Mouse (Mus musculus) hindbrain, embryonic 16.5 days (tissue): ENCODE data around the gene B020004J07Rik. TPM values are rescaled to one million over a fixed set of nuclear protein-coding genes. Genes with fewer than 3 reads are reported as not detected.
"Not testable (repeated sequence)": the region's sequence is repeated elsewhere in the genome, so short reads cannot be mapped to it uniquely, and the experiment has no call there.

Source experiments
- ATAC-seq: fragments of 200-750 bp; cut with Nextera tagmentation; 2 replicates; pipeline ENCODE4 v1.8.0; 2017; ENCODE audit warnings: moderate TSS enrichment, moderate library complexity
- H3K27ac ChIP-seq: fragments of 300-500 bp; sonication (generic); 2 replicates; pipeline ENCODE4 v1.5.1; 2014; ENCODE audit warnings: low read depth, mild to moderate bottlenecking, control low read depth, low read length, moderate library complexity
- H3K27me3 ChIP-seq: fragments of 300-500 bp; sonication (generic); replicated peaks from 2 replicates; pipeline ENCODE4 v1.6.1; 2014; ENCODE audit warnings: low read length; ENCODE audit not compliant: control insufficient read depth, insufficient read depth
- H3K36me3 ChIP-seq: fragments of 300-500 bp; sonication (generic); 2 replicates; pipeline ENCODE4 v1.6.1; 2014; ENCODE audit warnings: mild to moderate bottlenecking, low read length, moderate library complexity, mixed read lengths; ENCODE audit not compliant: control insufficient read depth, insufficient read depth
- H3K4me1 ChIP-seq: fragments of 300-500 bp; sonication (generic); 2 replicates; pipeline ENCODE4 v1.6.1; 2014; ENCODE audit warnings: low read depth, low read length; ENCODE audit not compliant: control insufficient read depth, insufficient read depth
- H3K4me2 ChIP-seq: fragments of 300-500 bp; sonication (generic); 2 replicates; pipeline ENCODE4 v1.6.1; 2014; ENCODE audit warnings: mild to moderate bottlenecking, low read length, control low read depth, moderate library complexity
- H3K4me3 ChIP-seq: fragments of 300-500 bp; sonication (generic); 2 replicates; pipeline ENCODE4 v1.5.1; 2014; ENCODE audit warnings: mild to moderate bottlenecking, low read length, control low read depth, moderate library complexity
- H3K9ac ChIP-seq: fragments of 300-500 bp; sonication (generic); 2 replicates; pipeline ENCODE4 v1.6.1; 2014; ENCODE audit warnings: low read depth, mild to moderate bottlenecking, control low read depth, low read length, moderate library complexity
- H3K9me3 ChIP-seq: fragments of 300-500 bp; sonication (generic); 2 replicates; pipeline ENCODE4 v1.6.1; 2014; ENCODE audit warnings: mild to moderate bottlenecking, low read length, moderate library complexity; ENCODE audit not compliant: control insufficient read depth
- WGBS: fragments of 180-500 bp; shearing (Covaris S2); extraction: QIAGEN DNeasy Blood & Tissue Kit; methylation state at CpG from one replicate; pipeline ENCODE4 v1.1.7; 2014; 5-methylcytosine and 5-hydroxymethylcytosine counted together
- polyA plus RNA-seq: library from polyadenylated mRNA; unstranded; fragments of >200 nt; fragmentation: Nextera tagmentation; extraction: Ambion mirVana; gene quantifications from 2 replicates; pipeline ENCODE4 v1.2.1, GENCODE M21; 2015

Gene B020004J07Rik
- not detected in 2 replicates for polyA plus RNA-seq

DNA sequence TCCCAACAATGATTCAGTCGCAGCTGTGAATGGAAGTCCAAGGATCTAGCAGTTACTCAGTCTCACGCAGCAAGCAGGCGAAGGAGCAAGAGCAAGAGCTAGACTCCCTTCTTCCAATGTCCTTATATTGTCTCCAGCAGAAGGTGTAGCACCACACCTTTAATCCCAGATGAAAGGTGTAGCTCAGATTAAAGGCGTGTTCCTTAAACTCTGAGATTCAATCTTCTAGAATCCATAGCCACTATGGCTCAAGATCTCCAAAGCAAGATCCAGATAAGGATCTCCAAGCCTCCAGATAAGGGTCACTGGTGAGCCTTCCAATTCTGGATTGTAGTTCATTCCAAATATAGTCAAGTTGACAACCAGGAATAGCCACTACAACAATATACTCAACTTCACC lies at the start of gene B020004J07Rik:
Gene B020004J07Rik (minus strand): TSS at position 101 of the 400 bp plus-strand sequence.
- H3K9ac ChIP-seq, ATAC-seq, H3K4me3 ChIP-seq, H3K27ac ChIP-seq, H3K4me2 ChIP-seq, H3K9me3 ChIP-seq, H3K36me3 ChIP-seq, H3K27me3 ChIP-seq, H3K4me1 ChIP-seq: not testable (repeated sequence)
- 89% methylated on average over 3 of the region's 4 CpGs for WGBS

DNA sequence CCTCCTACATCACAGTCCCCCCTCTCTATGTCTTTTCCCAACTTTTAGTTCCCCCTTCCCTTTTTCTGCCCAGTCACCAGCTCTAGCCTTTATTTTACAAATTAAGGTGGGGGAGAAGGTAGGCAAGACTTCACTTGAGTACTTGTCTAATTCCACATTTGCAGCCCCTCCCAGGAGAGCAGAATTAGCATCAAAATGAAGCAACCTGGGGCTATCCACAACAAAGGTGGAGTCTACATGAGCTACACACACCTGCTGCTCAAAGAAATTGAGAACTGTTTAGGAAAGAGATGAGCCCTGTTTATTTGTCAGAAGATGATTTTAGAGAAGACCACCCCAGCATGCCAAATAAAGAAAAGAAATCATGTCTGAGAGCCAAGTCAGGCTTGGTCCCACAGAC lies 45.6 kb upstream of the B020004J07Rik start:
- Histone ChIP-seq H3K4me3 (no peak overlapping the region), H3K9me3 (no peaks in the 10 kb centered on the region), H3K4me2 (no peak overlapping the region), H3K27ac (no peak overlapping the region), H3K36me3 (no peaks in the 10 kb centered on the region), H3K27me3 (no peaks in the 10 kb centered on the region), H3K4me1 (no peaks in the 10 kb centered on the region), H3K9ac (no peak overlapping the region)
- ATAC-seq = no peak

DNA sequence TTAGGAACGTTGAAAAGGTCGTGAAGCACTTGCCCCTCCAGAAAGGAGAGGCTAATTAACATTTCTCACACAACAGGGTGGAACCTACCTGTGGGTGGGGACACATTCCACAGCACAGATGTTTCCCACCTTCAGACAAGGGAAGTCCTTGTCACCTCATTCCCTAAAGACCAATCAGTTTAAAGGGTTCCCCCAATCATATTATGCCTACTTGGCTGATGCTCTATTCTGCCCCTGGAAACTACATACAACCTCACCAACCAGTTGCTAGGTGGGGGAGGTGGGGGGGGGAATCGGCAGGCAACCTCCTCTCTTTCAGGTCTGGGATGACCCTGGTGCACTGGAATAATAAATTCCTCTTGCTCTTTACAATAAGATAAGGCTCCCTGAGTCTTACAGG lies 39.8 kb upstream of the B020004J07Rik start:
- WGBS = 51% methylated on average over 3 of the region's 3 CpGs
- Histone ChIP-seq H3K9me3 (no peaks in the 10 kb centered on the region), H3K4me1 (no peaks in the 10 kb centered on the region), H3K27ac (no peak overlapping the region), H3K4me2 (no peak overlapping the region), H3K4me3 (no peak overlapping the region), H3K36me3 (no peaks in the 10 kb centered on the region), H3K27me3 (no peaks in the 10 kb centered on the region), H3K9ac (no peak overlapping the region)
- ATAC-seq = no peak

DNA sequence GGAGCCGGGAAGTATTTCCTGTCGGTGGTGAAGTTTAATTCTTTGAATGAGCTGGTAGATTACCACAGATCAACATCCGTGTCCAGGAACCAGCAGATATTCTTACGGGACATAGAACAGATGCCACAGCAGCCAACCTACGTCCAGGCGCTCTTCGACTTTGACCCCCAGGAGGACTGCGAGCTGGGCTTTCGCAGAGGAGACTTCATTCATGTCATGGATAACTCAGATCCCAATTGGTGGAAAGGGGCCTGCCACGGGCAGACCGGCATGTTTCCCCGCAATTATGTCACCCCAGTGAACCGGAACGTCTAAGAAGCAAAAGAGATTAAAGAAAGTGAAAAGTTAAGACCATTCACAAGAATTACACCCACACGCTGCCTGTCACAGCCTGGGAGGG lies 31.9 kb upstream of the B020004J07Rik start:
- ATAC-seq = not testable (repeated sequence)
- WGBS = 87% methylated on average over 15 of the region's 15 CpGs

DNA sequence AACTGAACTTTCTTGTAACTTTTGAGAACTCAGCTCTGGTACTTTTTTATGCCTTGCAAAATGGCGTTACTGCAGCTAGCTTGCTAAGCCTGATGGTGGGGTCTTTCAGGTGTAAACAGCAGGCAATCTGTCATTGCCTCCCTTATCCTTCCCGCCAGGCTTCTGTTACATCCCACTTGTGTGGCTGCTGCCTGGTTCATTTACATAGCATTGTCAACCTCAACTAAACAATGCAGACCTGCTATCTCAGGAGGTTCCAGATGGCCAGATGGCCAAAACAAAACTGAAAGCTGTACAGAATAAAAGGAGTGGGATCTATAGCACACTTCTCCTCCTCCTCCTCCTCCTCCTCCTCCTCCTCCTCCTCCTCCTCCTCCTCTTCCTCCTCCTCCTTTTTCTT lies 28.2 kb upstream of the B020004J07Rik start:
- H3K9ac ChIP-seq, H3K4me1 ChIP-seq, H3K9me3 ChIP-seq, H3K4me2 ChIP-seq, ATAC-seq, H3K27me3 ChIP-seq, H3K4me3 ChIP-seq, H3K27ac ChIP-seq, H3K36me3 ChIP-seq: not testable (repeated sequence)
- WGBS = 48% methylated on average over 2 of the region's 2 CpGs

More for the DNA sequence above, 31.9 kb upstream of the B020004J07Rik start:
- not testable (repeated sequence) for H3K36me3 ChIP-seq, H3K9ac ChIP-seq, H3K4me3 ChIP-seq, H3K27ac ChIP-seq, H3K4me1 ChIP-seq, H3K9me3 ChIP-seq, H3K27me3 ChIP-seq, H3K4me2 ChIP-seq

DNA sequence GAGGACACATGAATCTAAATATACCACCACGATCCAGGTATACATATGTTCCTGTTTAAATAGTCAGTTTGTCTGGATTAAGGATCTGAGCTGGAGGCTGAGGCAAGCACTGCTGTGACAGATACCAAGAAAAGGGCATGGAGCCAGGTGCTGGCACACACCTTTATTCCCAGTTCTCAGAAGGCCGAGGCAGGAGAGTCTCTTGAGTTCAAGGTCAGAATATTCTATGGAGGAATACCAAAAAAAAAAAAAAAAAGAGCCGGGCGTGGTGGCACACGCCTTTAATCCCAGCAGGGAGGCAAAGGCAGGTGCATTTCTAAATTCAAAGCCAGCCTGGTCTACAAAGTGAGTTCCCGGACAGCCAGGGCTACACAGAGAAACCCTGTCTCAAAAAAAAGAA lies 18.5 kb upstream of the B020004J07Rik start:
- 94% methylated on average over 6 of the region's 6 CpGs for WGBS
- Histone ChIP-seq H3K36me3 (no peaks in the 10 kb centered on the region), H3K4me1 (no peaks in the 10 kb centered on the region), H3K9me3 (no peaks in the 10 kb centered on the region), H3K4me3 (no peak overlapping the region), H3K9ac (no peak overlapping the region), H3K4me2 (no peak overlapping the region), H3K27me3 (no peaks in the 10 kb centered on the region), H3K27ac (no peak overlapping the region)
- ATAC-seq = no peak

DNA sequence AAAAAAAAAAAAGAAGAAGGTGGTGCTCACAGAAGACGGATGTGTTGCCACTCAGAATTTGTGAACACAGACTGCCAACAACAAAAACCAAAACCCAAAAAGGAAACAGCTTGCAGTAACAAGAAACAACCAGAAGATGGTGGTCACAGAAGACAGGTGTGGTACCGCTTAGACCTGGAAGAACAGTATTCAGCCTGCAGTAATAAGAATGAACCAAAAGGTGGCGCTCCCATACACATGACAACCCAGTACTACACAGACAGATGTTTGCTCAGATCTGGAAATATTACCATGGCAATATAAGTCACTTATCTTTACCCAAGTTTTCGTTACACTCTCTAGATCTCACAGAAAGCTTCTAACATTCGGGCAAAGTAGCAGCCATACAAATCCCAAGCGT lies 17.1 kb upstream of the B020004J07Rik start:
- no peaks in the 10 kb centered on the region for H3K4me1 ChIP-seq
- no peaks in the 10 kb centered on the region for H3K36me3 ChIP-seq
- no peak overlapping the region for H3K27ac ChIP-seq
- 52% methylated on average over 6 of the region's 6 CpGs for WGBS
- ATAC-seq = no peak
- H3K27me3 ChIP-seq = no peaks in the 10 kb centered on the region
- no peak overlapping the region for H3K4me3 ChIP-seq
- no peak overlapping the region for H3K9ac ChIP-seq
- no peaks in the 10 kb centered on the region for H3K9me3 ChIP-seq
- H3K4me2 ChIP-seq = no peak overlapping the region

DNA sequence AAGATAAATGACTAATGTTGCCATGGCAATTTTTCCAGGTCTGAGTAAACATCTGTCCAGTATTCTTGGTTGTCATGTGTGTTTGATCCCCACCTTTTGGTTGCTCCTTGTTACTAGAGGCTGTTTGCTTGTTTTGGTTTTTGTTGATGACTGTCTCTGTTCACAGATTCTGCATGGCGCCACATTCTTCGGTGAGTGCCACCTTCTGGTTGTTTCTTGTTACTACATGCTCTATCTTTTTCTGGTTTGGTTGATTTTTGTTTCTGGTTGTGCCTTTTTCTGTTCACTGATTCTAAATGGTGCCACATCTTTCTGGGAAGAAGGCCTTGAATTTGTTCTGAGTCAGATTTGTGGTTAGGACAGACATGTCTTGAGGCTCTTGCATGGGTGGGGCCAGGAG lies 7.1 kb upstream of the B020004J07Rik start:
- no peaks in the 10 kb centered on the region for H3K27me3 ChIP-seq
- no peak overlapping the region for H3K9ac ChIP-seq
- H3K9me3 ChIP-seq = peaks cover 6% of the 10 kb centered on the region
- H3K27ac ChIP-seq = no peak overlapping the region
- no peak overlapping the region for H3K4me3 ChIP-seq
- no peaks in the 10 kb centered on the region for H3K36me3 ChIP-seq
- H3K4me2 ChIP-seq = no peak overlapping the region
- no peaks in the 10 kb centered on the region for H3K4me1 ChIP-seq
- no peak for ATAC-seq
- 71% methylated on average over 2 of the region's 2 CpGs for WGBS
